Mouse (Mus musculus): ENCODE measurements around the gene Rwdd2b.

The Rwdd2b gene

GRCm38 (mm10) chr16:87440184-87440686, at the start of gene Rwdd2b:
Rwdd2b (minus strand) TSS chr16:87440573.
- ATAC-seq (ENCODE audit: low TSS enrichment): peak; percentile 98

GRCm38 (mm10) chr16:87488605-87489004, 48.2 kb upstream of the Rwdd2b start:
- ATAC-seq (ENCODE audit: low TSS enrichment): no peak

GRCm38 (mm10) chr16:87486739-87487138, 46.4 kb upstream of the Rwdd2b start:
- ATAC-seq (ENCODE audit: low TSS enrichment): no peak

- ATAC-seq (ENCODE audit: low TSS enrichment): no peak
These were observed 44.0 kb upstream of the Rwdd2b start for GRCm38 (mm10) chr16:87484367-87484766.

GRCm38 (mm10) chr16:87470579-87470978, 30.2 kb upstream of the Rwdd2b start:
- ATAC-seq (ENCODE audit: low TSS enrichment): peak; percentile 85

GRCm38 (mm10) chr16:87458752-87459151, 18.4 kb upstream of the Rwdd2b start:
- ATAC-seq (ENCODE audit: low TSS enrichment): no peak

- ATAC-seq (ENCODE audit: low TSS enrichment): peak; percentile 85
These were observed 14.8 kb upstream of the Rwdd2b start for GRCm38 (mm10) chr16:87455180-87455611.

GRCm38 (mm10) chr16:87454419-87455179, 14.2 kb upstream of the Rwdd2b start, which contains the start of gene Usp16:
Usp16 (plus strand) TSS chr16:87454703.
- peak; percentile 99 for ATAC-seq (ENCODE audit: low TSS enrichment)

- no peak for ATAC-seq (ENCODE audit: low TSS enrichment)
These were observed 12.9 kb upstream of the Rwdd2b start for GRCm38 (mm10) chr16:87453226-87453625.

GRCm38 (mm10) chr16:87445528-87445927, 5.2 kb upstream of the Rwdd2b start:
- ATAC-seq (ENCODE audit: low TSS enrichment): no peak

GRCm38 (mm10) chr16:87445110-87445509, 4.7 kb upstream of the Rwdd2b start:
- ATAC-seq (ENCODE audit: low TSS enrichment): no peak

GRCm38 (mm10) chr16:87444071-87444470, 3.7 kb upstream of the Rwdd2b start:
- ATAC-seq (ENCODE audit: low TSS enrichment): no peak

GRCm38 (mm10) chr16:87443245-87443644, 2.9 kb upstream of the Rwdd2b start:
- no peak for ATAC-seq (ENCODE audit: low TSS enrichment)

GRCm38 (mm10) chr16:87442291-87442690, 1.9 kb upstream of the Rwdd2b start:
- ATAC-seq (ENCODE audit: low TSS enrichment): no peak

GRCm38 (mm10) chr16:87441089-87441488, 716 bp upstream of the Rwdd2b start:
- ATAC-seq (ENCODE audit: low TSS enrichment): peak; percentile 32

- no peak for ATAC-seq (ENCODE audit: low TSS enrichment)
These were observed 1.7 kb downstream of the Rwdd2b start for GRCm38 (mm10) chr16:87438697-87439096.

GRCm38 (mm10) chr16:87437096-87437495, 3.3 kb downstream of the Rwdd2b start:
- no peak for ATAC-seq (ENCODE audit: low TSS enrichment)

- ATAC-seq (ENCODE audit: low TSS enrichment): no peak
These were observed 4.8 kb downstream of the Rwdd2b start for GRCm38 (mm10) chr16:87435411-87436205.

- no peak for ATAC-seq (ENCODE audit: low TSS enrichment)
These were observed 5.4 kb downstream of the Rwdd2b start for GRCm38 (mm10) chr16:87434946-87435345.

GRCm38 (mm10) chr16:87434266-87434665, 6.1 kb downstream of the Rwdd2b start:
- ATAC-seq (ENCODE audit: low TSS enrichment): no peak

GRCm38 (mm10) chr16:87432033-87432814, 8.1 kb downstream of the Rwdd2b start, which contains the start of gene Ltn1:
Ltn1 (minus strand) TSS chr16:87432612.
- ATAC-seq (ENCODE audit: low TSS enrichment): peak; percentile 100

GRCm38 (mm10) chr16:87427516-87427915, 12.9 kb downstream of the Rwdd2b start:
- no peak for ATAC-seq (ENCODE audit: low TSS enrichment)
